Mouse (Mus musculus): ENCODE data around the gene Akna. TPM values are rescaled to one million over a fixed set of nuclear protein-coding genes. Genes with fewer than 3 reads are reported as not detected.

Akna gene
- total RNA-seq (2021), result 1 to 10 TPM; 5.4 to 6.1 TPM

DNA sequence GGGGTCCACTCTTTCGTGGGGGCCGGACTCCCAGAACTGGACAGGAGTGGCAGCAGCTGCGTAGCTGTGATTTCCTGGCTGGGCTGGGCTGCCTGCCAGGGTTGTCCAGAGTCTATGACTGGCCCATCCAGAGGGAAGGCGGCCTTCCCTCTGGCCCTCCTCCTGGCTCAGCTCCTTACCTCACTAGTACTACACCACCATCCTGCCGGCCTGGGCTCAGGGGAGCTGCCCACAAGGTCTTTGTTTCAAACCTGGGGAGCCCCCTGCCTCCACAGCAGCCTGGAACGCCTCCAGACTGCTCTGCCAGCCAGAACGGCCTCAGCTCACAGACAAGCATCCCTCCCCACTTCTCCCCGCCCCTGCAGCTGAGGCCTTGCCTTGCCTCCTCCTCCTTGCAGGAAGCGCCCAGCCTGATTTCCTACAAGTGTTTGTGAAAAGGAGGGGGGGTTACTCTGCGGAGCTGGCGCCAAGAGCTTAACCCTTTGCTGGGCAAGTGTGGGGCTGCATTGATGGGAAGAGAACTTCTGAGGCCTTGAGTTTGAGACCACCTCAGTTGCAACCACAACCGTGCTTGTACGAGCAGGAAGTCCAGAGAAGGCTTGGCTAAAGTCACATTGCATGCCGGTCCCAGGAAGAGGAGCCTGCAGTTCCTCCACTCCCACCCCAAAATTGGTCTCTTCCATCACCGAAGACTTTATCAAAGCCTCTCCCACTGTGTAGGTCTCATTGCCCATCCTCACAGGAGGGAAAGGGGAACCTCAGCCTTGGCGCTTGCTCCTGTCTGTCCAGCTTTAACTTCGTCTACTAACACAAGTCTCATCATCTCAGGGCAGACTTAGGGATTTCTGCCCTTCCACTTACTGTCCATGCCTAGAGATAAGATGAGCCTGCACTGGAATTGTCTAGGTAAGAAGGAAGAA lies at the start of gene Akna:
TSS of gene Akna (minus strand) at position 315 of the 920 bp plus-strand sequence.
- intact Hi-C loops (cut with DNase I), result no loop called here
- DNase-seq, result peak; percentile 93 to 94

DNA sequence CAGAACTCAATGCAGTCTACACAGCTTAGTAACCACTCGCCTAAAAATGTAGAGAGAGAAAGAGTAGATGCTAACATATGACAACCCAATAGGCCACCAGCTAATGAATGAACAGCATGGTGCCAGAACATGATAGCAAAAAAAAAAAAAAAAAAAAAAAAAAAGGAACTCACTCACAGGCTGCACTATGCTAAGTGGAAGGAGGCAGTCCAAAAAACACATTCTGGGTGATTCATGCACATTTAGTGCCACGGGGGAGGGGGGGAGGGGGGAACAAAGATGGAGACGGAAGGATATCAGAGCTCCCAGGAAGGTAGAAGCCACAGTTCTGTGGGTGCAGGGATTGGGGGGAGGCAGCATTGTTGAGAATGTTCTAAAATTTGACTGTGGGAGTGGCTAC lies 49.4 kb upstream of the Akna start:
- intact Hi-C loops (cut with DNase I), result no loop called here
- DNase-seq, result no peak

DNA sequence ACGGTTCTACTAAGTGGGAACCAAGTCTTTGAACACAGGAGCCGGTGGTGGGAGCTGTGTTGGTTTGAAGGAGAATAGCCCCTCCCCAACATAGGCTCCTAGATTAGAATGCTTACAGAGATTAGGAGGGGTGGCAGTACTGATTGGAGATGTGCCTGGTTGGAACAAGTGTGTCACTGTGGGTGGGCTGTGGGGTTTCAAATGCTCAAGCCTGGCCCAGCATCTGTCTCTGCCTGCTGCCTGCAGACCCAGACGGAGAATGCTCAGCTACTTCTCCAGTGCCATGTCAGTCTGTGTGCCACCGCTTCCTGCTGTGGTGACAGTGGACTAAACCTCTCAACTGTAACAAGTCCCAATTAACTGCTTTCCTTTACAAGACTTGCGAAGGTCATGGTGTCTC lies 47.4 kb upstream of the Akna start:
- DNase-seq, result no peak
- intact Hi-C loops (cut with DNase I), result no loop called here

GRCm38 (mm10) chr4:63444362-63445066 lies 41.4 kb upstream of the Akna start:
- DNase-seq, result no peak
- intact Hi-C loops (cut with DNase I), result no loop called here

- no peak for DNase-seq
- intact Hi-C loops (cut with DNase I), result no loop called here
These were observed 39.9 kb upstream of the Akna start for GRCm38 (mm10) chr4:63443101-63443500.

DNA sequence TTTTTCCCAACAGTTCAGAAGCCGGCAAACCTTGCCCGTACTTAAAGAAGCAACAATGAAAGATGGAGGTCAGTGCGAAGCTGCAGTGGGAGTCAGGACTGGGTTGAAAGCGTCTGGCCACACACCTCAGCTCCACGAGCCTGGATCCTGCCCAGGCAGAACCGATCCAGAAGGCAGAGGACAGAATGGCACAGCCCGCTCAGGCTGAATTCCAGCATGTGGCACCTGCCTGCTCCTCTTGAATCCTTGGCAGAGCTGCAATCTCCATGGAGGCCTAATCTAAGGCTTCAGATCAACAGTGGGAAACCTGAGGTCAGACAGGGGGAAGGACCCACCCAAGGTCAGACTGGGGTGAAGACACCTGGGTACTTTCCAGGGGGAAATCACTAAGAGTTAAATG lies 38.5 kb upstream of the Akna start:
- peak; percentile 31 to 38 for DNase-seq

GRCm38 (mm10) chr4:63440262-63440661 lies 37.1 kb upstream of the Akna start:
- no peak for DNase-seq
- intact Hi-C loops (cut with DNase I), result no loop called here

More for the DNA sequence above, 38.5 kb upstream of the Akna start:
- intact Hi-C loops (cut with DNase I), result no loop called here

DNA sequence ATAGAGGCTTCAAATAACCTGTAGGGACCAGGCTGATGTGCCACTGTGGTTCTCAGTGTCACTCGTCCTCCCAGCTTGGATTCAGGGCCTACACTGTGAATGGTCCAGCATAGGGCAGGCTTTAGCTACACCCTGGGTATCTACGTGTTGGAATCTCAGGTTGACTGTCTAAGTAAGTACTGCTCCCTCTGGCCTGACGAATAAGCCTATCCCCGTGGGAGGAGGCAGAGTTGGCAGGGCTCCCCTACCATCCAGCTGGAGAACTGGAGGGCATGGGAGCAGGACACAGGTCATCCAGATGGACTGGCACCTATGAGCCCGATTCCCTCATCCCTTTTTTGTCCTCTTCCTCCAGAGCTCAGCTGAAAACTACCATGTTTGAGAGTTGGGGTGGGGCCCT lies 34.8 kb upstream of the Akna start:
- intact Hi-C loops (cut with DNase I), result no loop called here
- no peak for DNase-seq

- intact Hi-C loops (cut with DNase I), result no loop called here
- peak; percentile 41 to 43 for DNase-seq
These were observed 34.1 kb upstream of the Akna start for GRCm38 (mm10) chr4:63437119-63437815.

GRCm38 (mm10) chr4:63435402-63435801 lies 32.2 kb upstream of the Akna start:
- intact Hi-C loops (cut with DNase I), result no loop called here
- DNase-seq, result no peak

DNA sequence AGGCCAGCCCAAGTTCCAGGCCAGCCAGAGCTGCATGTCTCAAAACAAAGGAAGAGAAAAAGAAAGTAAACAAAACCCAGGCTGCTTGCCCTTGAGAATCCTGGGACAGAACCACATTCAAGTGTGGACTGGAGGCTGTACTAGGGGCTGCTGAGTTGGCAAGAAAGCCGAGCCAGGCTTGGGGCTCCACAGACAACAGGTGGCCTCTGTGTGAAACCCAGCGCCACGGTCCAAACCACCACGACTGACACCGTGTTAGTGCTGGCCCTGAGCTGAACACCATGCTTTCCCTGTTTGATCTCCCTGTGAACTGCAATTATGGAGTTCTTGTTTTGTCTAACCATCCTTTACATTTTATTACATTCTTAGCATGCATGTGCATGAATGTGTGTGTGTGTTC lies 27.9 kb upstream of the Akna start:
- intact Hi-C loops (cut with DNase I), result no loop called here
- no peak for DNase-seq

DNA sequence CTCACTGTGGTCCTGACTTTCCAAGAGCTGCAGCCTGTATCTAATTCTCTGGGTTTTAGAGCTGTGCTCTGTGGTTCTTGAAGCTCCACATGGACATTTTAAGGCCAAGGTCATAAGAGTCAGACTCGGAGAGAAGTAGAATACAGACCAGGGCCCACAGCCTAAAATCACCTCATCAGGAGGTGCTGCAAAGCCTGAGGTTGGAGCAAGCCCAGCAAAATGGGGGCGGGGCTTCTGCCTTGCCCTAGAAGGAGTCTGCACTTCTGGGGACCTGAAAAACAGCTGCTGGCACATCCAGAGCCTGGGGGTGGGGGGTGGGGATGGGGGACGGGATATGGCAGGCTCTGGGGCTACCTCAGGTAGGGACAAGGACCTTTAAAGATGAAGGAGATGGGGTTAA lies 27.2 kb upstream of the Akna start:
- no peak for DNase-seq
- intact Hi-C loops (cut with DNase I), result no loop called here

GRCm38 (mm10) chr4:63426308-63426707 lies 23.2 kb upstream of the Akna start:
- DNase-seq, result no peak
- intact Hi-C loops (cut with DNase I), result no loop called here

DNA sequence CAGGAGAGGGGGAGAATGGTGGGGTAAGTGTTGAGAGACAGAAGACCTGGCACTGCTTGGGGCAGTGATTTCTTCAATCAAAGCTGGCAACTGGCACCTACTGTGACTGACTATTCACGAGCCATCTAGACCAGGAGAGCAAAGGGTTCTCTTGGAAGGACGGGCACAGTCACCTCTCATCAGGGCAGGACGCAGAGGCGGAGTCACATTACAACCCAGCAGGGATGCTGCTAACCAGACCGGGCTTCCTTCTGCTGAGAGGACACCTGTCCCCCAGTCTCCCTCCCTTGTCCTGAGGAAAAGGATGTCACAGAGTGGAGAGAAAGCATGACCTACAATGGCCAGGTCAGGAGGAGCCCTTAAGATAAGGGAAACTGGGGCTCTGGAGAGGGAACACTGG lies 20.7 kb upstream of the Akna start:
- intact Hi-C loops (cut with DNase I), result loop anchor here (5.0 kb wide), 1 partner anchor 133 kb away; the partner anchor contains the start of gene Tmem268

GRCm38 (mm10) chr4:63423231-63423630 lies 20.1 kb upstream of the Akna start:
- DNase-seq, result no peak
- intact Hi-C loops (cut with DNase I), result loop anchor here (5.0 kb wide), 1 partner anchor 134 kb away; the partner anchor contains the start of gene Tmem268

More for the DNA sequence above, 20.7 kb upstream of the Akna start:
- no peak for DNase-seq

DNA sequence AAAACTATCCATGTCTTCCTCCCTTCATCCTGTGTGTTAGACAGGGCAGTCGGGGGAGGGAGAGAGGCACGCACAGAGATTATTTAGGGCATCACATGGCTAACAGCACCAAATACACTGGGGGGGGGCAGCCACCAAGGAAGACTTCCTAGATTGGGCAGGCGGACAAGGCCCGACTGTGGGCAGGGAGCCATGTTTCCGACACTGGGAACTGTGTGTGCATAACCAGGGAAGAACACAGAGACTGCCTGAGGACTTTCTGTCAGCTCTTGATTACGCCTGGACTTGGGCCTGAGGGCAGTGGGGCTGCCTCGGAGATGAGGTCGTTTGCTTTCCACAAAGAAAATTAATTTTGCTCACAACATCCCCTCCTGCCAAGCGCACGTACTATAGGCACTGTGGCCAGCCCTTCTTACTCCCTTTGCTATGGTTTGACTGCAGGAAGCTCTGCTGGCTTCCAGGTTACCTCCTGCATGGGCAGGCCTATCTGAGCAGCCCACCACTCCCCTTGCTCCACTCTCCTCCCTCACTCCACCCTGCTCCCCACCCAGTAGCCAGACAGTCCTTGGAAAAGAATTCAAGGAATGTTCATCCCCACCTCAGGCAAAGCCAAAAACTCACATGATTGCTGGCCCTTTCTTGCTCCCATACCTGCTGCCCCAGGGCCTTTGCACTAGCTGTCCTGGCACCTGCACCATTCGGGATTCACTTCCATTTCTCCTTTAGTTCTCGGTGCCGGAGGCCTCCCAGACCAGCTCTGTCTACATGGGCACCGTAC lies 17.2 kb upstream of the Akna start:
- peak; percentile 44 to 49 for DNase-seq

GRCm38 (mm10) chr4:63418270-63418669 lies 15.1 kb upstream of the Akna start:
- intact Hi-C loops (cut with DNase I), result loop anchor here (5.0 kb wide), 4 partner anchors 64 to 1074 kb away; partner anchors contain the start of genes Atp6v1g1 and Whrn
- DNase-seq, result no peak

More for the DNA sequence above, 17.2 kb upstream of the Akna start:
- intact Hi-C loops (cut with DNase I), result loop anchor here (5.0 kb wide), 1 partner anchor 137 kb away; the partner anchor contains the start of gene Tmem268

DNA sequence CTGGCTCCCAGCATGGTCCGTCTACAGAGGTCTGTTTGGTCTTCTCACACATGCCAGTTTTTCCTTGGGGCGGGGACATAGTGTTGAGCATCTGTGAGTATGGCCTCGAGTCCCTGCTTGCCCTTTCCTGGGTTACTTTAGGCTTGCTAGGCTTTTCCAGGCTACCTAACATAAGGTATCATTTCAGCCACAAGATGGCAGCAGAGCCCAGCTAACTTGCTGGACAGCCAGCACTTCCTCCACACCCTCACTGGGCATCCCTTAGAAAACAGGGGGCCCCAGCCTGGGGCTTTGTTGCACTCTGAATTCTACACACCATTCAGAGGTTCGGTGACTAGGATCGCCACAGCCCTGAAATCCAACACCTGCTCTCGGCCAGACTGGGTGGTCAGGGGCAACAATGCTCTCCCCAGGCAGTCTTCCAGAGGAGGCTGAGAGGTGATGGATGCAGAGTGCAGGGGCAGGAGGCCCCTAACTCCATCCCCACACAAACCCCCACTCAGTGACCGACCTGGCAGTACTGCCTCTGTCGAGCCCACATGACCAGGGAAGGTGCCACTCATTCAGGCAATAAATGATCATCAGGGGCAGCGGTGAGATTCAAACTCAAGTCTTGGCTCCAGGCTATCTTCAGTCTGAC lies 14.3 kb upstream of the Akna start:
- intact Hi-C loops (cut with DNase I), result loop anchor here (1.0 to 5.0 kb wide), 7 partner anchors 65 to 1075 kb away; partner anchors contain the start of genes Atp6v1g1 and Whrn
- DNase-seq, result peak; percentile 84 to 93

DNA sequence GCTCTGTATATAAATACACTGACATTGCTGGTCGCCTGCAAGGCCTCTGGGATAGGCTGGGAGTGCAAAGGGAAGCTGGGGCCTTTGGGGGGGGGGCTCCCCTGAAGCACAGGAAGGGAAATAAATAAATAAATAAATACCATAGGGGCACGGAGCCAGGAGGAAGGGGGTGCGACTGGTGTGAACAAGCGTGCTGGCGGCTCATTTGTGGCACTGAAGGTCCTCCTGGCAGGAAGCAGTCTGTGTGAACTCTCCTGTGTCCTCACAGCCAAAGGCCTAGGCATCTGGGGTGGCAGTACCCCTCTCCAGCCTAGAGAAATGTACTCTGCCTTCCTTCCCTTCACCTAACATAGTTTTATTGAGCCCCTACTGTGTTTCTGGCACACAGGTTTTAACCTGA lies 11.8 kb upstream of the Akna start:
- intact Hi-C loops (cut with DNase I), result loop anchor here (5.0 kb wide), 4 partner anchors 67 to 1077 kb away; partner anchors contain the start of genes Atp6v1g1 and Whrn
- DNase-seq, result no peak

Data from heart, postnatal 10 days (tissue).